Mouse (Mus musculus): Measurements from ENCODE around the gene Fcgrt.

GRCm38 (mm10) chr7:45047491-45047890 is 56.2 kb downstream of the Fcgrt start:
- TF ChIP-seq CTCF (IDR thresholded peaks at IDR 0.05; ENCODE audit: low read depth) (no peak), EP300 (IDR thresholded peaks at IDR 0.05; ENCODE audit: low read depth) (no peak)
